Mouse (Mus musculus) macrophage (primary cell): ENCODE results near the gene Otol1. TPM values are rescaled to one million over a fixed set of nuclear protein-coding genes. Genes with fewer than 3 reads are reported as not detected.

ENCODE experiments used
- H3K27ac ChIP-seq: fragments of 350-480 bp; formaldehyde crosslinking; 2 replicates; pipeline ENCODE4 v1.9.0; 2021
- H3K36me3 ChIP-seq: fragments of 350-480 bp; formaldehyde crosslinking; 2 replicates; pipeline ENCODE4 v1.9.0; 2021; ENCODE audit errors: inconsistent target
- H3K4me3 ChIP-seq: fragments of 350-480 bp; formaldehyde crosslinking; 2 replicates; pipeline ENCODE4 v1.9.0; 2021; ENCODE audit errors: inconsistent target
- H3K79me2 ChIP-seq: fragments of 350-480 bp; formaldehyde crosslinking; 2 replicates; pipeline ENCODE4 v1.9.0; 2021; ENCODE audit errors: inconsistent target
- WGBS: methylation state at CpG from one replicate; pipeline ENCODE4 v1.1.7; 2026; ENCODE audit warnings: inconsistent platforms; ENCODE audit not compliant: missing documents; 5-methylcytosine and 5-hydroxymethylcytosine counted together
- polyA plus RNA-seq: library from polyadenylated mRNA; stranded (reverse); fragments of 250-400 nt; gene quantifications from 3 replicates; pipeline ENCODE4 v1.2.4, GENCODE M21; 2018; ENCODE audit warnings: inconsistent platforms
- total RNA-seq, 78 experiments: library from RNA; depleted of rRNA; stranded (reverse); fragments of 250-400 nt; gene quantifications; 1 replicate in 9 of 78; 2 replicates in 24 of 78; 3 replicates in 43 of 78; 4 replicates in 2 of 78; pipeline ENCODE4 v1.2.4; 2018; ENCODE audit warnings: inconsistent platforms in 56 of 78

Gene Otol1
- not detected for total RNA-seq (2018; cell fraction: chromatin; rRNA removed)
- not detected for total RNA-seq (2018; cell fraction: cytosol; rRNA removed)
- total RNA-seq (2018; cell fraction: nucleus; rRNA removed) = not detected
- not detected in 3 replicates for polyA plus RNA-seq

- H3K79me2 ChIP-seq = no peaks in the 10 kb centered on the region
- H3K27ac ChIP-seq = no peak within 1 kb of the TSS
- 85% methylated on average over 4 of the region's 4 CpGs for WGBS
- no peaks in the 10 kb centered on the region for H3K36me3 ChIP-seq
- H3K4me3 ChIP-seq = no peak within 1 kb of the TSS
Observed at GRCm38 (mm10) chr3:70007313-70007712, at the start of gene Otol1. Gene Otol1, plus strand, starts transcription at chr3:70007613.

- no peak overlapping the region for H3K4me3 ChIP-seq
- WGBS = 53% methylated on average over 5 of the region's 5 CpGs
- H3K27ac ChIP-seq = no peak overlapping the region
- H3K79me2 ChIP-seq = no peaks in the 10 kb centered on the region
- H3K36me3 ChIP-seq = no peaks in the 10 kb centered on the region
Observed at GRCm38 (mm10) chr3:69962187-69962586, 45.2 kb upstream of the Otol1 start.

- Histone ChIP-seq H3K79me2 (no peaks in the 10 kb centered on the region), H3K36me3 (no peaks in the 10 kb centered on the region), H3K4me3 (no peak overlapping the region), H3K27ac (no peak overlapping the region)
- WGBS = 87% methylated on average over 6 of the region's 6 CpGs
Observed at GRCm38 (mm10) chr3:69971482-69972097, 35.8 kb upstream of the Otol1 start.

DNA sequence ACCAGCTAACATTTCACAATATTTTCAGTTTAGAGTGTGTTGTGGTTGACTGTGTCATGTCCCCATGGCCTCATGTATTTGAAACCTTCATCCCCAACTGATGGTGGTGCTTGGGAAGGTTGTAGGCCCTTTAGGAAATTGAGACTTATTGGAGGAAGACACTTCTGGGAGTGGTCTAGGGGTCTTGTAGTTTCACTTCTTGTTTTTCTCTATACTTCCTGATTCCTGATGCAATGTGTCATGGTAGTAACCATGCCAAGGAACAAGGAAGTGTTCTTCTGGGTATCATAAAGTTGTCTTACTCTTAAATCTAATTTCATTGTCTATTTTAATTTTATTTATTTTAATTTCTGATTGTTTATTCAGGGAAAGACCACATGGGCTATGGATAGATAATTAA lies 29.3 kb upstream of the Otol1 start:
- H3K79me2 ChIP-seq = no peaks in the 10 kb centered on the region
- no peaks in the 10 kb centered on the region for H3K36me3 ChIP-seq
- H3K4me3 ChIP-seq = no peak overlapping the region
- H3K27ac ChIP-seq = no peak overlapping the region

GRCm38 (mm10) chr3:69993806-69994205 lies 13.6 kb upstream of the Otol1 start:
- Histone ChIP-seq H3K4me3 (no peak overlapping the region), H3K79me2 (no peaks in the 10 kb centered on the region), H3K36me3 (no peaks in the 10 kb centered on the region), H3K27ac (no peak overlapping the region)
- 59% methylated on average over 4 of the region's 4 CpGs for WGBS

DNA sequence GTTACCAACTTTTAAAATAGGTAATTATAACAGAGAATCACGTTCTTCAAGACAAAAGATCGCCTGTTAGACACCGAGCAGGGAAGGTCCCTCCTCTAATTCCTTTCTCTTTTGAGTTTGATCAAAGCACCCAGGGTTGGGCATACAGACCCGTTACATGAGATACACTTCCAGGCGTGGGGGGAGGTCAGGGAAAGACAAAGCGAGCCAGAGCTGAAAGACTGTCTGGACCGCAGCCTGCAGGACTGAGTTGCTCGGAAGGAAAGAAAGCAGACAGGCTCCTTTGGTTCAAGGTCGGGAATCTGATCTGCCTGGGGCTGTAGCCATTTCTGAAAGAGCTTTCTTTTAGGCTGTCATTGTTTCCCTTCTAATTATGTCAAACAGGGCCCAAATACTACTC lies 5.9 kb upstream of the Otol1 start:
- 93% methylated on average over 9 of the region's 9 CpGs for WGBS
- Histone ChIP-seq H3K79me2 (no peaks in the 10 kb centered on the region), H3K36me3 (no peaks in the 10 kb centered on the region), H3K27ac (no peak overlapping the region), H3K4me3 (no peak overlapping the region)

DNA sequence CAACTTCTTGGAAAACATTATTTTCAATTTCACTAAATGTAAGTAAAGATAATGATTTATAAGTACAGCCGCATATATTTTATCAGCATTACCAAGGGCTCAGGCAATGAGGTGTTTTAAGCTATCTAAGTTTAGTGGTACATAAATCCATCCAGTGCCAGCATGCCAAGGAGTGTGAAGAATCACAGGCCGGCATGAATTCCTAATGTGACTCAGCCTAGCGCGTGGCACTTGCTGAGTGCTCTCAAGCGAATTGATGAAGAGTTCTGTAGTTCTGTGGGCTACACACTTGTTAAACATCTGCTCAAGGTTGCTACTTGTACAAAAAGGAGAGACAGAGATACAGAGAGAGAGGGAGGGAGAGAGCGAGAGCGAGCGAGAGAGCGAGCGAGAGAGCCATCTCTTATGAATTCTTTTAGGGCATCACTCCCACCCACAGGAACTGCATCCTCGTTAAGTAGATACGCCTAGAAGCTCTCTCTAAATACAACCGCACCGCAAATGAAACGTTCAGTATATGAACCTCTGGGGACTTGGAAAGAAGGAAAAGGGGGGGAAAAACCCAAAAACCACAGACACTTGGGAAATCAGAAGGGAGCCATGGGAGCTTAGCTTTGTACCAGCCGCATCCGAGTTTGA lies 4.2 kb upstream of the Otol1 start:
- WGBS = 82% methylated on average over 17 of the region's 17 CpGs

DNA sequence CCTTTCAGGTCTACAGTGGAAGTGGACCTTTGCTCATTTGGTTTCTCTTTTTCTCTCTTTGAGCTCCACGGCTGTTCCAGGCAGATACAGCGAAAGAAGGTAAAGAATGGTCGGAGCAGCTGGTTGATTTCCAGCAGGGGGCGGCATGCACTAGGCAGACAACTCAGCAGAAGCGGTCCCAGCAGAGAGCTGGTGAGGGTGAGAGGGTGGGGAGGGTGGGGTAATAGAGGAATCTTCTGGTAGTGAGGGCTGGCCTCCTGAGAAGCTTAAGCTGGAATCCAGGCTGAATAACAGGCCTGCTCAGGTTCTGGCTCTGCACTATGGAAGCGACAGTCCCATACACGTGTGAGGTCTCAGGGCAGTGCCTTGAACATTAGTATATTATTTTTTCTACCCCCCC lies 3.5 kb upstream of the Otol1 start:
- H3K36me3 ChIP-seq = no peaks in the 10 kb centered on the region
- H3K27ac ChIP-seq = no peak overlapping the region
- 34% methylated on average over 7 of the region's 7 CpGs for WGBS
- no peak overlapping the region for H3K4me3 ChIP-seq
- no peaks in the 10 kb centered on the region for H3K79me2 ChIP-seq

More for the DNA sequence above, 4.2 kb upstream of the Otol1 start:
- Histone ChIP-seq H3K79me2 (no peaks in the 10 kb centered on the region), H3K36me3 (no peaks in the 10 kb centered on the region), H3K27ac (no peak overlapping the region), H3K4me3 (no peak overlapping the region)

DNA sequence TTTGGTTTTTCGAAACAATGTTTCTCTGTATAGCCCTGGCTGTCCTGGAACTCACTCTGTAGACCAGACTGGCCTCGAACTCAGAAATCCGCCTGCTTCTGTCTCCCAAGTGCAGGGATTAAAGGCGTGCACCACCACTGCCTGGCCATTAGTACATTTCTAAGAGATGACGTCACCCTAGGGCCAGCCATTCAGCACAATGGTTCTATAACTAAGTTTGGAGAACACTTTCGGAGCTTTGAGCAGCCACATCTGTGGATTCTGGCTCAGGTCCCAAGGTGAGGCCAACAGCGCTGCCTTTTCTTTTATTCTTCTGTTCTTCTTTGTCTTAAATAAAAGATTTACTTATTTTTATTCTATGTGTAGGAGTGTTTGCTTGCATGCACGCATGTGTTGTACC lies 3.0 kb upstream of the Otol1 start:
- no peaks in the 10 kb centered on the region for H3K36me3 ChIP-seq
- no peaks in the 10 kb centered on the region for H3K79me2 ChIP-seq
- no peak overlapping the region for H3K4me3 ChIP-seq
- H3K27ac ChIP-seq = no peak overlapping the region
- WGBS = 87% methylated on average over 8 of the region's 8 CpGs

- Histone ChIP-seq H3K4me3 (no peak overlapping the region), H3K36me3 (no peaks in the 10 kb centered on the region), H3K79me2 (no peaks in the 10 kb centered on the region), H3K27ac (no peak overlapping the region)
- 87% methylated on average over 4 of the region's 4 CpGs for WGBS
Observed at GRCm38 (mm10) chr3:70012641-70013040, 5.2 kb downstream of the Otol1 start.

DNA sequence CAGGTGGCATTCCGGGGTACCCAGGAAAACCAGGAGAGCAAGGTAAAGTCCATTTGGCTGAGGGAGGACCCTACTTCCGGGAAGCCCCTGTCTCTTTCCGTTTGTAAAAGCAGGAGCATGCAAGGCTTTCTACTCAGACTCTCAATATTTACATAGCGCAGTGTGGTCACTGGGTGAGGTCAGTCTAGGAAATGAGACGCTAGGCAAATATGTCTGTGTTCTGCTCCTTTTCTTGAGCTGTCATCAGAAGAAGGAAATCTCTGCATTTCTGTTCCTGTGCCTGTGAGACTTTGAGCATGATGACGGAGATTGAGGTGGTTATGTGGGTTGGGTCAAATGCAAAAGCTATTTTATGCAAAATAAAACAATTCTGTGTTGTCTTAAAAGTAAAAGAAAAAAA lies 19.2 kb downstream of the Otol1 start:
- 52% methylated on average over 6 of the region's 6 CpGs for WGBS
- H3K36me3 ChIP-seq = no peaks in the 10 kb centered on the region
- H3K27ac ChIP-seq = no peak overlapping the region
- H3K79me2 ChIP-seq = no peaks in the 10 kb centered on the region
- no peak overlapping the region for H3K4me3 ChIP-seq

- 82% methylated on average over 3 of the region's 3 CpGs for whole genome bisulfite sequencing
- no peaks in the 10 kb centered on the region for H3K79me2 ChIP-seq
Observed at GRCm38 (mm10) chr3:70029260-70029659, 21.8 kb downstream of the Otol1 start.

GRCm38 (mm10) chr3:70035593-70035992 lies 28.2 kb downstream of the Otol1 start:
- WGBS = 45% methylated on average over 4 of the region's 4 CpGs
- Histone ChIP-seq H3K36me3 (no peaks in the 10 kb centered on the region), H3K4me3 (no peak overlapping the region), H3K79me2 (no peaks in the 10 kb centered on the region), H3K27ac (no peak overlapping the region)

More at GRCm38 (mm10) chr3:70029260-70029659, 21.8 kb downstream of the Otol1 start:
- no peak overlapping the region for H3K4me3 ChIP-seq
- no peaks in the 10 kb centered on the region for H3K36me3 ChIP-seq
- no peak overlapping the region for H3K27ac ChIP-seq
